Mouse (Mus musculus) midbrain, embryonic 16.5 days (tissue): ENCODE results near the gene Plscr2. TPM values are rescaled to one million over a fixed set of nuclear protein-coding genes. Genes with fewer than 3 reads are reported as not detected.

Source experiments
- ATAC-seq: fragments of 200-750 bp; cut with Nextera tagmentation; 2 replicates; pipeline ENCODE4 v1.8.0; 2017; ENCODE audit warnings: moderate TSS enrichment
- H3K27ac ChIP-seq: fragments of 300-500 bp; sonication (generic); 2 replicates; pipeline ENCODE4 v1.5.1; 2014; ENCODE audit warnings: mild to moderate bottlenecking, low read length, mixed read lengths
- H3K27me3 ChIP-seq: fragments of 300-500 bp; sonication (generic); 2 replicates; pipeline ENCODE4 v1.6.1; 2014; ENCODE audit warnings: low read depth, low read length, mixed read lengths; ENCODE audit not compliant: control insufficient read depth, insufficient read depth
- H3K36me3 ChIP-seq: fragments of 300-500 bp; sonication (generic); 2 replicates; pipeline ENCODE4 v1.6.1; 2014; ENCODE audit warnings: mild to moderate bottlenecking, low read length, moderate library complexity, mixed read lengths; ENCODE audit not compliant: control insufficient read depth, insufficient read depth
- H3K4me1 ChIP-seq: fragments of 300-500 bp; sonication (generic); 2 replicates; pipeline ENCODE4 v1.6.1; 2014; ENCODE audit warnings: mild to moderate bottlenecking, low read length, mixed read lengths; ENCODE audit not compliant: control insufficient read depth, insufficient read depth
- H3K4me2 ChIP-seq: fragments of 300-500 bp; sonication (generic); 2 replicates; pipeline ENCODE4 v1.6.1; 2014; ENCODE audit warnings: mild to moderate bottlenecking, low read length, mixed read lengths
- H3K4me3 ChIP-seq: fragments of 300-500 bp; sonication (generic); 2 replicates; pipeline ENCODE4 v1.5.1; 2014; ENCODE audit warnings: low read depth, mild to moderate bottlenecking, low read length, moderate library complexity, mixed read lengths
- H3K9ac ChIP-seq: fragments of 300-500 bp; sonication (generic); 2 replicates; pipeline ENCODE4 v1.6.1; 2014; ENCODE audit warnings: low read depth, low read length, mixed read lengths
- H3K9me3 ChIP-seq: fragments of 300-500 bp; sonication (generic); replicated peaks from 2 replicates; pipeline ENCODE4 v1.6.1; 2014; ENCODE audit warnings: mild to moderate bottlenecking, low read length, mixed read lengths; ENCODE audit not compliant: control insufficient read depth, poor library complexity, severe bottlenecking
- WGBS: fragments of 180-500 bp; shearing (Covaris S2); extraction: QIAGEN DNeasy Blood & Tissue Kit; methylation state at CpG from one replicate; pipeline ENCODE4 v1.1.7; 2014; 5-methylcytosine and 5-hydroxymethylcytosine counted together
- polyA plus RNA-seq: library from polyadenylated mRNA; unstranded; fragments of >200 nt; fragmentation: Nextera tagmentation; extraction: Ambion mirVana; gene quantifications from 2 replicates; pipeline ENCODE4 v1.2.1, GENCODE M21; 2015

Gene Plscr2
- polyA plus RNA-seq, 1 experiment from 2014 or later = 1.1 TPM

- no peak for ATAC-seq
- H3K9ac ChIP-seq = no peak overlapping the region
- no peaks in the 10 kb centered on the region; the same call in 1 of the 2 replicates for H3K36me3 ChIP-seq
- WGBS = 47% methylated on average over 4 of the region's 4 CpGs
- no peaks in the 10 kb centered on the region for H3K27me3 ChIP-seq
- H3K4me3 ChIP-seq = no peak overlapping the region
- no peak overlapping the region for H3K4me2 ChIP-seq
- H3K27ac ChIP-seq = no peak overlapping the region
- no peaks in the 10 kb centered on the region for H3K9me3 ChIP-seq
- no peaks in the 10 kb centered on the region for H3K4me1 ChIP-seq
Observed at GRCm38 (mm10) chr9:92270927-92271326, 4.5 kb upstream of the Plscr2 start.

GRCm38 (mm10) chr9:92272650-92273049 is 2.8 kb upstream of the Plscr2 start:
- no peak overlapping the region for H3K27ac ChIP-seq
- H3K4me2 ChIP-seq = no peak overlapping the region
- ATAC-seq = no peak
- H3K9me3 ChIP-seq = no peaks in the 10 kb centered on the region
- no peaks in the 10 kb centered on the region; the same call in 1 of the 2 replicates for H3K36me3 ChIP-seq
- no peak overlapping the region for H3K4me3 ChIP-seq
- WGBS = 95% methylated on average over 4 of the region's 4 CpGs
- H3K9ac ChIP-seq = no peak overlapping the region
- no peaks in the 10 kb centered on the region for H3K4me1 ChIP-seq
- no peaks in the 10 kb centered on the region for H3K27me3 ChIP-seq

- Histone ChIP-seq H3K9ac (no peak overlapping the region), H3K4me1 (no peaks in the 10 kb centered on the region), H3K27me3 (no peaks in the 10 kb centered on the region), H3K4me3 (no peak overlapping the region), H3K4me2 (no peak overlapping the region), H3K27ac (no peak overlapping the region), H3K9me3 (no peaks in the 10 kb centered on the region), H3K36me3 (no peaks in the 10 kb centered on the region; the same call in 1 of the 2 replicates)
- WGBS = 89% methylated on average over 2 of the region's 2 CpGs
- ATAC-seq = no peak
Observed at GRCm38 (mm10) chr9:92273271-92273670, 2.1 kb upstream of the Plscr2 start.

GRCm38 (mm10) chr9:92273956-92274762 is 1.2 kb upstream of the Plscr2 start:
- Histone ChIP-seq H3K4me1 (no peaks in the 10 kb centered on the region), H3K36me3 (no peaks in the 10 kb centered on the region; the same call in 1 of the 2 replicates), H3K4me2 (no peak overlapping the region), H3K4me3 (no peak overlapping the region), H3K27me3 (no peaks in the 10 kb centered on the region), H3K9ac (no peak overlapping the region), H3K9me3 (no peaks in the 10 kb centered on the region), H3K27ac (no peak overlapping the region)
- 79% methylated on average over 6 of the region's 6 CpGs for WGBS
- ATAC-seq = no peak

- no peak overlapping the region for H3K9ac ChIP-seq
- ATAC-seq = no peak
- 82% methylated on average over 7 of the region's 7 CpGs for WGBS
- H3K27ac ChIP-seq = no peak overlapping the region
- H3K36me3 ChIP-seq = no peaks in the 10 kb centered on the region
- H3K4me3 ChIP-seq = no peak overlapping the region
- no peaks in the 10 kb centered on the region for H3K27me3 ChIP-seq
- H3K4me1 ChIP-seq = no peaks in the 10 kb centered on the region
- no peaks in the 10 kb centered on the region for H3K9me3 ChIP-seq
- no peak overlapping the region for H3K4me2 ChIP-seq
Observed at GRCm38 (mm10) chr9:92276360-92276759, 958 bp downstream of the Plscr2 start.

- no peak overlapping the region for H3K27ac ChIP-seq
- H3K4me2 ChIP-seq = no peak overlapping the region
- ATAC-seq = no peak
- no peaks in the 10 kb centered on the region for H3K36me3 ChIP-seq
- H3K9me3 ChIP-seq = no peaks in the 10 kb centered on the region
- no peaks in the 10 kb centered on the region for H3K27me3 ChIP-seq
- no peaks in the 10 kb centered on the region for H3K4me1 ChIP-seq
- H3K9ac ChIP-seq = no peak overlapping the region
- 88% methylated on average over 1 of the region's 1 CpGs for WGBS
- no peak overlapping the region for H3K4me3 ChIP-seq
Observed at GRCm38 (mm10) chr9:92280048-92280447, 4.6 kb downstream of the Plscr2 start.

- no peak overlapping the region for H3K4me3 ChIP-seq
- H3K36me3 ChIP-seq = no peaks in the 10 kb centered on the region
- no peak overlapping the region for H3K9ac ChIP-seq
- WGBS = 30% methylated on average over 7 of the region's 7 CpGs
- H3K27me3 ChIP-seq = no peaks in the 10 kb centered on the region
- H3K4me2 ChIP-seq = no peak overlapping the region
- H3K4me1 ChIP-seq = no peaks in the 10 kb centered on the region
- ATAC-seq = peak; percentile 17; the same call in 1 of the 2 replicates
- H3K9me3 ChIP-seq = no peaks in the 10 kb centered on the region
- H3K27ac ChIP-seq = no peak overlapping the region
Observed at GRCm38 (mm10) chr9:92282563-92283171, 7.3 kb downstream of the Plscr2 start.

GRCm38 (mm10) chr9:92289675-92290074 is 14.3 kb downstream of the Plscr2 start:
- H3K27ac ChIP-seq = no peak overlapping the region
- no peaks in the 10 kb centered on the region for H3K4me1 ChIP-seq
- WGBS = 84% methylated on average over 3 of the region's 3 CpGs
- H3K27me3 ChIP-seq = no peaks in the 10 kb centered on the region
- no peak overlapping the region for H3K4me2 ChIP-seq
- no peaks in the 10 kb centered on the region for H3K36me3 ChIP-seq
- no peak for ATAC-seq
- no peak overlapping the region for H3K9ac ChIP-seq
- no peak overlapping the region for H3K4me3 ChIP-seq
- no peaks in the 10 kb centered on the region for H3K9me3 ChIP-seq

- 69% methylated on average over 2 of the region's 2 CpGs for WGBS
Observed at GRCm38 (mm10) chr9:92292169-92292568, 16.8 kb downstream of the Plscr2 start.

More at GRCm38 (mm10) chr9:92292169-92292568, 16.8 kb downstream of the Plscr2 start:
- Histone ChIP-seq H3K27me3 (no peaks in the 10 kb centered on the region), H3K4me1 (no peaks in the 10 kb centered on the region), H3K9me3 (no peaks in the 10 kb centered on the region), H3K4me3 (no peak overlapping the region), H3K9ac (no peak overlapping the region), H3K27ac (no peak overlapping the region), H3K36me3 (no peaks in the 10 kb centered on the region), H3K4me2 (no peak overlapping the region)
- no peak for ATAC-seq
